Mouse (Mus musculus): Measurements from ENCODE around the gene Nupr1.

DNA sequence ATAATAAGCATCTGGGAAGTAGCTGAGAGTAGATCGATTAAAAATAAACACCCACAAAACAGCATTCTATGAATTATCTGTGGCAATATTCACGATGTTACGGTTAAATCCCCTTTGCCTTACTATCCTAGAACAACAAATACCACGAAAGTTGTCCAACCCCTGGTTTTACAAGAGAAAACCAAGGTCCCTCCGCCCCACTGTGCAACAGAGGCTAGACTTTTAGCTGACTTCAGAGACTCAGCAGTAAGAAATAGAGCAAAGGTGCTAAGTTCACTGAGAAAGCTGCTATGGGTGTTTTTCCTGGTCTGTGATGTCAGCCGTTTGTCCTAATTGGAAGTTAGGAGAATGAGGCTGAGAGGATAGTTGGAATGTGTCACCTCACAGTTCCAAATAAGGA, 46.9 kb downstream of the Nupr1 start:
- TF ChIP-seq POLR2A (IDR thresholded peaks at IDR 0.05; ENCODE audit: borderline replicate concordance, low read depth, low read length) (no peak), CTCF (IDR thresholded peaks at IDR 0.05; ENCODE audit: low read depth, low read length) (no peak)
